Mouse (Mus musculus): ENCODE data around the gene Gsta2. TPM values are rescaled to one million over a fixed set of nuclear protein-coding genes. Genes with fewer than 3 reads are reported as not detected.

The Gsta2 gene
- polyA plus RNA-seq (2014; fragmentation: Illumina TruSeq; extraction: RNeasy Lipid Tissue Mini Kit (QIAGEN cat#74804); ENCODE audit: low read depth, low replicate concordance), result not detected

DNA sequence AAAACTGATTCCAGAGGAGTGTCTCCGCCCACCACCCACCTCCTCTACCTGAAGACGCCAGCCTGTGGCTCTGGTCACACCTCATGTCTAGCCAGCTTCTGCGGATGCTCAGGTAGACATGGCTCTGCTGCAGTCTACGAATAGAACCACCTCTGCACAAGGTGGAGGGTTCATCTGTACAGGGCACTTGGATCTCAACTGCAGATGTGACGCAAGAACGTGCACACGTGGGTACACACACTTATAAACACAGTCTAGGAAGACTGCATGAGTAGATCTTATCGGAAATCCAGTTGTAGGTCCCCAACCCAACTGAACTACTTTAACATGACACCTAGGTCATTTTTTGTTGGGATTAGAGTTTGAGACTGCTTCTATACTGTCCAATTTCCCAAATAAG, at the start of gene Gsta2:
TSS of gene Gsta2 (minus strand) at position 178 of the 400 bp plus-strand sequence.

DNA sequence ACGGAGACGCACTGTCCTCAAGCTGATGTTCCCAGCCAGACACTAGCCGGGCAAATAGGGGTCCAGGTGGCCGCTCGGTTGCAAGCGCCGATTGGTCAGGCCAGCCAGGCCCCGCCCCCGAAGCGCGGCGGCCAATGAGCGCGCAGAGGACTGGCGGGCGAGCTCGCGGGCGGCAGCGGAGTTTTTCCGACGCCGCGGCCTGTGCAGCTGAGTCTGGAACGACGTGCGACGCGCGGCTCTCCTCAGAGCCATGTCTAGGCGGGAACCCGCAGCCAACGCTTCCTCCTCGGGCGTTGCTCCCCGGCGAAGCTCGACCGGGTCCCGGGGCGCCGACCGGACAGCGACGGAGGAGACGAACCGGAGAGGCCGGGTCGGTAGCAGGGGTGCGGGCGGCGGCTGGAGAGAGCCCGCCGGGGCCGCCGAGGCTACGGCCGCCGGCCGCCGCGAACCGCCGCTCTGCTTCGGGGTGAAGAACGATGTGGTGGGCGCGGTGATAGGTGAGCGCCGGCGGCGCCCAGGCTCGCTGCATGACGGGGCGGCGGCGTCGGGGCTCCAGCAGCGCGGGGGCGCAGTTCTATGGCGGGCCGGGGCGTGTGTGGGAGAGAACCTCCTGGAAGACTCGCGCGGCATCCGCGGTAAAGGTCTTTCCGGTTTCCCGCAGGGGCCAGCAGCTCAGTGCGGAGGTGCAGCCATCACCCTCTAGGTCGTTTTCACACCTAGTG, 40.2 kb upstream of the Gsta2 start, which contains the start of gene Ddx43:
TSS of gene Ddx43 (plus strand) at position 148 of the 722 bp plus-strand sequence.

DNA sequence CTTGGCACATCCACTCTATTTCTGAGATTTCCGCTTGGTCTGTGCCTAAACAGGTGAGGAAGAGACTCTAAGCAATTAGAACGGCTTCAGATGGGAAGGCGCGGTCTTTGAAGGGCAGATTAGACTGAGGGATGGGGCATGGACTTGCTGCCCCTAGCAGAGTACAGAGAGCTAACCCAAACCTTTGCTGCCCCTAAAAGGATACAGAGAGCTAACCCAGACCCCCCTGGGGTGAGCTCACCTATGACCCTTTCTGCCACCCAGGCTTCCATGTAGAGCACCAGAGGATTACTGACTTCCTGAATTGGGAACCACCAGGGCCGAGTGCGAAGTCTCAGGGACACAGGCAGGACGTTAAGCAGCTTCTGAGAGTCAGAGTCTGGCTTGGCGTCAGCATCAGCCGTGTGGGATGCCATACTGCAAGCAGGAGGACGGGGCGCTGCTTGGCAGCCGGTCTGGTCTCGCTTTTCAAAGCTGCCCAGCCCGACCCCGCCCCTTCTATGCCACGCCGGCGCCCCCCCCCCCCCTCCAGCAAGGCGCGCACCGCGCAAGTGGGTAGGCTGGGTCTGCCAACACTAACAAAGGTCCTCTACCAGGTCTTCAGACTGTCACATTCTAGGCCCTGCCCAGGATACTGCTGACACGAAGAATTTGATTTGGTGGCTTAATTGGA, 22.7 kb upstream of the Gsta2 start, which contains the start of gene Ooep:
TSS of gene Ooep (minus strand) at position 613 of the 673 bp plus-strand sequence.

DNA sequence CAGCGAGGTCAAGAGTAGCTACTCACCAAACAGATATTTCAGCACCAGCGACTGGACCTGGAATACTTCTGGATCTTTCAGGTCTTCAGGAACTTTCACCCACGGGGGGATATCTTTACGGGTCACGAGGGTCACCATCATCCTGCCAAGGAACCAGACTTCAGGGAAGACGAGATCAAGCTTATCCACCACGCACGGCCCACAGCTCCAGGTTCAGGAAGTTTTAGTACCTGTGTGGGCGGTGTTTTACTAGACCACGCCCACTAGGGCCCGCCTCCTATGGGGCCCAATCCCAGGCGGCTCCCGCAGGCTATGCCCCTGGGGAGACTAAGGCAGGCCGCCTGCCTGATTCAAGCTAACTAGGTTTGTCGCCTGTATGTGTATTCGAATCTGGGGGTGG, 12.4 kb upstream of the Gsta2 start, which contains the start of gene Dppa5a:
TSS of gene Dppa5a (minus strand) at position 219 of the 400 bp plus-strand sequence.

DNA sequence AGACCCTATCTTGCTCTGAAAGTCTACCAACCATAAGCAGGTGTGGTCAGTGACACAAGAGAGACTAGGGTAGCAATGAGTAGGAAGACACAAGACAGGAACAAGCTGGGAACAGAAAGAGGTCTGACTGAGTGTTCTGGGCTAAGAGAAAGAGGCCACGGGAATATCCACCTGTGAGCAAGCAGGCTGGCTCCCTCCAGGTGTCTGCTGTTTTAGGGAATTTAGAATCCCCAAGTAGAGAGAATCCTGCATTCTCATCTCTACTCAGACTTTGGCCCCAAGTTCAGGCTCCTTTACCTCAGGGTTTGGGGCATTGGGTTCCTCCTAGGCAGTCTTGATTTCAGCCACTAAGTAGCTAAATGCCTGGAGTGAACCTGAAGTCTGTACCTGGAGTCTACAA, 28.3 kb downstream of the Gsta2 start, which contains the start of gene Omt2b:
TSS of gene Omt2b (plus strand) at position 301 of the 400 bp plus-strand sequence.

GRCm38 (mm10) chr9:78314696-78315095, 40.9 kb downstream of the Gsta2 start, which contains the start of gene Omt2a:
Gene Omt2a, minus strand, starts transcription at chr9:78314796.

DNA sequence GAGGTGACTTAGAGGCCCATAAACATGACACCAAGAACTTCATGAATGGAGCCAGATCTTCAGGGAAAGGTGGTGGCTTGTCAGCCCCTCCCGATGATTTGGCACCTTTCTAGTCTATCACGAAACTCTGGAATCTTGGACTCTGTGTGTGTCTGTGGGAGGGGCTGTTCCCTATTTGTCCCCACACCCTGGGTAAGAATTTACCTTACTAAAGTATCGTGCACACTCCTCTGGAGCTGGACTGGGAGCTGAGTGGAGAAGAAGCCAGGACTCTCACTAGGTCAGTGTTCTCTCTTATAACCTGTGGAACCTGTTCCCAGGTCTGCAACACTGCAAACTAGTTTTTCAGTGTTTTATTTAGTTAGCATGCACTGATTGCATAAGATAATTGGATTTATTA, 65.9 kb downstream of the Gsta2 start, which contains the start of gene Gm10639:
TSS of gene Gm10639 (plus strand) at position 201 of the 400 bp plus-strand sequence.

Other genes with a start within 250 kb of the Gsta2 start
- gene Fbxo9, start 246.7 kb downstream of the Gsta2 start, polyA plus RNA-seq (2014; fragmentation: Illumina TruSeq; extraction: RNeasy Lipid Tissue Mini Kit (QIAGEN cat#74804); ENCODE audit: low read depth, low replicate concordance), result 50.4 TPM
- gene Ick, start 246.6 kb downstream of the Gsta2 start, polyA plus RNA-seq (2014; fragmentation: Illumina TruSeq; extraction: RNeasy Lipid Tissue Mini Kit (QIAGEN cat#74804); ENCODE audit: low read depth, low replicate concordance), result 10.2 TPM
- gene Gsta4, start 173.0 kb downstream of the Gsta2 start, polyA plus RNA-seq (2014; fragmentation: Illumina TruSeq; extraction: RNeasy Lipid Tissue Mini Kit (QIAGEN cat#74804); ENCODE audit: low read depth, low replicate concordance), result 131 TPM
- 8.0 TPM for gene Gsta1, start 125.1 kb downstream of the Gsta2 start, polyA plus RNA-seq (2014; fragmentation: Illumina TruSeq; extraction: RNeasy Lipid Tissue Mini Kit (QIAGEN cat#74804); ENCODE audit: low read depth, low replicate concordance)
- gene Gm3776, start 98.7 kb downstream of the Gsta2 start, polyA plus RNA-seq (2014; fragmentation: Illumina TruSeq; extraction: RNeasy Lipid Tissue Mini Kit (QIAGEN cat#74804); ENCODE audit: low read depth, low replicate concordance), result 5.5 TPM
- not detected for gene Gm10639, start 65.9 kb downstream of the Gsta2 start, polyA plus RNA-seq (2014; fragmentation: Illumina TruSeq; extraction: RNeasy Lipid Tissue Mini Kit (QIAGEN cat#74804); ENCODE audit: low read depth, low replicate concordance)
- gene Omt2a, start 41.0 kb downstream of the Gsta2 start, polyA plus RNA-seq (2014; fragmentation: Illumina TruSeq; extraction: RNeasy Lipid Tissue Mini Kit (QIAGEN cat#74804); ENCODE audit: low read depth, low replicate concordance), result not detected
- gene Omt2b, start 28.2 kb downstream of the Gsta2 start, polyA plus RNA-seq (2014; fragmentation: Illumina TruSeq; extraction: RNeasy Lipid Tissue Mini Kit (QIAGEN cat#74804); ENCODE audit: low read depth, low replicate concordance), result not detected
- gene Dppa5a, start 12.4 kb upstream of the Gsta2 start, polyA plus RNA-seq (2014; fragmentation: Illumina TruSeq; extraction: RNeasy Lipid Tissue Mini Kit (QIAGEN cat#74804); ENCODE audit: low read depth, low replicate concordance), result not detected
- not detected for gene Ooep, start 22.9 kb upstream of the Gsta2 start, polyA plus RNA-seq (2014; fragmentation: Illumina TruSeq; extraction: RNeasy Lipid Tissue Mini Kit (QIAGEN cat#74804); ENCODE audit: low read depth, low replicate concordance)
- gene Ddx43, start 40.0 kb upstream of the Gsta2 start, polyA plus RNA-seq (2014; fragmentation: Illumina TruSeq; extraction: RNeasy Lipid Tissue Mini Kit (QIAGEN cat#74804); ENCODE audit: low read depth, low replicate concordance), result not detected
- 0.58 TPM for gene Cgas, start 87.4 kb upstream of the Gsta2 start, polyA plus RNA-seq (2014; fragmentation: Illumina TruSeq; extraction: RNeasy Lipid Tissue Mini Kit (QIAGEN cat#74804); ENCODE audit: low read depth, low replicate concordance)
- 30.0 TPM for gene Mto1, start 92.4 kb upstream of the Gsta2 start, polyA plus RNA-seq (2014; fragmentation: Illumina TruSeq; extraction: RNeasy Lipid Tissue Mini Kit (QIAGEN cat#74804); ENCODE audit: low read depth, low replicate concordance)
- not detected for gene Gm17324, start 93.0 kb upstream of the Gsta2 start, polyA plus RNA-seq (2014; fragmentation: Illumina TruSeq; extraction: RNeasy Lipid Tissue Mini Kit (QIAGEN cat#74804); ENCODE audit: low read depth, low replicate concordance)
- gene Eef1a1, start 133.4 kb upstream of the Gsta2 start, polyA plus RNA-seq (2014; fragmentation: Illumina TruSeq; extraction: RNeasy Lipid Tissue Mini Kit (QIAGEN cat#74804); ENCODE audit: low read depth, low replicate concordance), result 1,325 TPM
- 5.2 TPM for gene Slc17a5, start 232.3 kb upstream of the Gsta2 start, polyA plus RNA-seq (2014; fragmentation: Illumina TruSeq; extraction: RNeasy Lipid Tissue Mini Kit (QIAGEN cat#74804); ENCODE audit: low read depth, low replicate concordance)